Mouse (Mus musculus) testis, adult 2 months (tissue): ENCODE measurements around the gene Anapc13.

Experiments used
- CTCF ChIP-seq: fragments of 200-500 bp; IDR thresholded peaks from 2 replicates; pipeline ENCODE4 v1.5.1; 2012; ENCODE audit warnings: low read depth, mild to moderate bottlenecking, inconsistent platforms, low read length, moderate library complexity; ENCODE audit not compliant: control insufficient read depth, insufficient read depth, insufficient replicate concordance
- POLR2A ChIP-seq: fragments of 200-500 bp; IDR thresholded peaks from 2 replicates; pipeline ENCODE4 v1.6.1; 2012; ENCODE audit warnings: low read depth, mild to moderate bottlenecking, inconsistent platforms, low read length, moderate library complexity; ENCODE audit not compliant: control insufficient read depth

DNA sequence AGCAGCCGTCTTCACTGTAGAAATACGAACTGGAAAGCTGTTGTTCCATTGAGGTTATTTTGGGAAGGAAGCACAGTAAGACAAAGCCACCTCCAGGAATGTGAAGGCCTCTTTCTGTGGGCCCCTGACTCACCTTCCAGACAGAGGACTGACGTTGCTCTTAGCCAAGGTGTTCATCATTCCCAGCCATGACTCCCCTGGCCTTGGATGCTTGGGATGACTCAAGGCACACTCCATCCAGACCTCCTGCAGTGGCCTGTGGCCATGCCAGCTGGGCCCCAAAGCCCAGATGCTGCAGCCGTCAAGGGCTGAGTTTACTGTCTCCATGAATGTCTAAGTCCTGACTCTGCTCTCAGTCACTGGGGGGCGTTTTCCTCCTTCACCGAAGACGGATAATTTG lies 47.3 kb downstream of the Anapc13 start:
- TF ChIP-seq POLR2A (no peak), CTCF (no peak)
